Mouse (Mus musculus) liver, postnatal 0 days (tissue): ENCODE results near the gene Cmtm4.

Source experiments
- CTCF ChIP-seq: sonication (generic); IDR thresholded peaks from 2 replicates; pipeline ENCODE4 v1.5.1; 2016; ENCODE audit warnings: antibody characterized with exemption, low read depth
- EP300 ChIP-seq: IDR thresholded peaks from 2 replicates; pipeline ENCODE4 v1.6.1; 2016; ENCODE audit warnings: antibody characterized with exemption, low read depth, mild to moderate bottlenecking

DNA sequence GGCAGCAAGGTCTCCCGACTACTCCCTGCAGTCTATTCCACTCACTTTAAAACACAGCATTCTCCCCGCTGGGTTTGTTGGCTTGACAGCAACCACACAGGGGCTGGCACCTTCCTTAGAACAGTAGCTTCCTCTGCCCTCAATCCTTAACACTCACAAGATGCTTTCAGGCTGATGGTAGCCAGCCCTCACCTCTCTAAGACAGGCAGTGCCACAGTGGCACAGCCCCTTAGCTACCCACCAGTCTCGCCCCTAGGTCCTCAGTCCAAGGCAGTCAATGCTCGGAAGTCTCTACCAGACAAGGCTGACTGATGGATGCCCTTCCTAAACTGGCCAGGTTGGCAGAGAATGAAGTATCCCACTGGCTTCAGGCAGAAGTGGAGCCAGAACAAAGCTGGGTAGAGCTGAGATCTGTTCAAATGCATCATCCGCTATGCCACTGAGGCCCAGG lies 14.6 kb downstream of the Cmtm4 start:
- TF ChIP-seq CTCF: no peak
- no peak for TF ChIP-seq EP300
